Mouse (Mus musculus): Measurements from ENCODE around the gene D430042O09Rik. TPM values are rescaled to one million over a fixed set of nuclear protein-coding genes. Genes with fewer than 3 reads are reported as not detected.

Gene D430042O09Rik
- polyA plus RNA-seq (2021; fragmentation: Nextera tagmentation) = 3.0 and 3.8 TPM in 2 replicates
- long read RNA-seq, experiment 1, full-length matches to known transcripts = 9 of 26 reads
- long read RNA-seq, experiment 1, partial matches to known transcripts = 14 of 26 reads
- long read RNA-seq, experiment 1, other reads (novel, unspliced or antisense) = 3 of 26 reads
- long read RNA-seq, experiment 2, full-length matches to known transcripts = 1 of 8 reads
- long read RNA-seq, experiment 2, partial matches to known transcripts = 7 of 8 reads
- long read RNA-seq, experiment 2, other reads (novel, unspliced or antisense) = 0 of 8 reads

GRCm38 (mm10) chr7:125707593-125708022 lies at the start of gene D430042O09Rik, which contains the start of gene Gtf3c1:
Gene D430042O09Rik, plus strand, starts transcription at chr7:125707888.
Gene Gtf3c1, minus strand, starts transcription at chr7:125707780.

Other genes with a start within 250 kb of the D430042O09Rik start
- 55.3 and 61.8 TPM in 2 replicates for gene Nsmce1, start 216.3 kb upstream of the D430042O09Rik start, polyA plus RNA-seq (2021; fragmentation: Nextera tagmentation)
- gene Il4ra, start 155.8 kb upstream of the D430042O09Rik start, polyA plus RNA-seq (2021; fragmentation: Nextera tagmentation) = 2.5 and 2.8 TPM in 2 replicates
- 0.64 and 1.2 TPM in 2 replicates for gene Il21r, start 104.5 kb upstream of the D430042O09Rik start, polyA plus RNA-seq (2021; fragmentation: Nextera tagmentation)
- 15.2 and 17.0 TPM in 2 replicates for gene Gtf3c1, start 108 bp upstream of the D430042O09Rik start, polyA plus RNA-seq (2021; fragmentation: Nextera tagmentation)

Measured in left cerebral cortex, adult 6 months (tissue).